Mouse (Mus musculus) heart, postnatal 14 days (tissue): ENCODE measurements around the gene Rfng. TPM values are rescaled to one million over a fixed set of nuclear protein-coding genes. Genes with fewer than 3 reads are reported as not detected.
"Not testable (repeated sequence)": the region's sequence is repeated elsewhere in the genome, so short reads cannot be mapped to it uniquely, and the experiment has no call there.

Source experiments
- DNase-seq, 2 experiments: peaks; one replicate each; pipeline ENCODE4 v3.0.0; 2021 to 2022
- intact Hi-C: fragments of 180-260 bp; cut with DNase I; formaldehyde crosslinking; loops from one replicate; pipeline ENCODE4 v1.15.1; 2025
- total RNA-seq, 2 experiments: library from RNA; stranded (reverse); gene quantifications; 2 replicates each; pipeline ENCODE4 v1.2.3; 2021

The Rfng gene
- total RNA-seq, 2 experiments from 2014 or later = 11.8 to 12.0 TPM

- DNase-seq, intact Hi-C loops: not testable (repeated sequence)
Observed at GRCm38 (mm10) chr11:120781361-120781760, 2.6 kb downstream of the Rfng start.

GRCm38 (mm10) chr11:120779876-120780275 lies 4.1 kb downstream of the Rfng start:
- intact Hi-C loops = loop anchor here (5.0 to 10.0 kb wide), 2 partner anchors 123 to 265 kb away; no protein-coding TSS in a partner anchor
- no peak for DNase-seq

DNA sequence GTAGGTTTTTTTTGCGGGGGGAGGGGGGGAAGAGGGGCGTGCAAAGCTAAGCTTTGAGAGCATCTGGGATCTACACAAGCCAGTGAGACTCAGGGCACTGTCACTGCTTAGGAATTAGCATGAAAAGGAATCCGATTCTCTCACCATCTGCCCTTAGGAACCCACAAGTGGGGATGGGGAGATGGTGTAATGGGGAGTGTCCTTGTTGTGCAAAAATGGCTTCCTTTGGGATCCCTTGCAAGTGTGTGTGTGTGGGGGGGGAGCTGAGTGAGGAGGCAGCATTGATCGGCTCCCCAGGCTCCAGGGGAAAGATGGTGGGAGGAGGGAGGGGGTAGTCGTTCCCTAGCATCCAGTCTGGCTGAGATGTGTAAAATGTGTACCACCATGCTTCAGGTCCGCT lies 6.9 kb downstream of the Rfng start:
- intact Hi-C loops = loop anchor here (5.0 to 10.0 kb wide), 2 partner anchors 120 to 262 kb away; no protein-coding TSS in a partner anchor

GRCm38 (mm10) chr11:120775774-120776469 lies 8.1 kb downstream of the Rfng start:
- peak; percentile 96 to 99 for DNase-seq
- intact Hi-C loops = loop anchor here (1.0 to 10.0 kb wide), 3 partner anchors 56 to 261 kb away; no protein-coding TSS in a partner anchor

More for the DNA sequence above, 6.9 kb downstream of the Rfng start:
- no peak for DNase-seq

GRCm38 (mm10) chr11:120773463-120774190 lies 10.4 kb downstream of the Rfng start:
- intact Hi-C loops = loop anchor here (10.0 kb wide), 1 partner anchor 259 kb away; no protein-coding TSS in a partner anchor
- no peak for DNase-seq

- DNase-seq = no peak
- intact Hi-C loops = loop anchor here (10.0 kb wide), 1 partner anchor 258 kb away; no protein-coding TSS in a partner anchor
Observed at GRCm38 (mm10) chr11:120772749-120773148, 11.3 kb downstream of the Rfng start.

DNA sequence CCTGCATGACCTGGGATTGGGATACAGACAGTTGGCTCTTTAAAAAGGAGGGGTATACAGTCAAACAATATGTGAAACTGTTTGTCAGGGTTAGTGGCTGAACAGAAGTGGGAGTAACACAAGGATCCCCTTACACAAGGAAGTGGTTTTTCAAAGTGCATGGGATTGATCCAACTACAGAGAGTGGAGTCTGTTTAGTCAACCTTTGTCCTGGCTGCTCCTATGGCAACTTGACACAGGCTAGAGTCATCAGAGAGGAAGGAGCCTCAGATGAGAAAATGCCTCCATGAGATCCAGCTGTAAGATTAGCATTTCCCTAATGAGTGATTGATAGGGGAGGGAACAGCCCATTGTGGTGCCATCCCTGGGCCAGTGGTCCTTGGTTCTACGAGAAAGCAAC lies 15.8 kb downstream of the Rfng start:
- intact Hi-C loops = no loop called here
- no peak for DNase-seq

DNA sequence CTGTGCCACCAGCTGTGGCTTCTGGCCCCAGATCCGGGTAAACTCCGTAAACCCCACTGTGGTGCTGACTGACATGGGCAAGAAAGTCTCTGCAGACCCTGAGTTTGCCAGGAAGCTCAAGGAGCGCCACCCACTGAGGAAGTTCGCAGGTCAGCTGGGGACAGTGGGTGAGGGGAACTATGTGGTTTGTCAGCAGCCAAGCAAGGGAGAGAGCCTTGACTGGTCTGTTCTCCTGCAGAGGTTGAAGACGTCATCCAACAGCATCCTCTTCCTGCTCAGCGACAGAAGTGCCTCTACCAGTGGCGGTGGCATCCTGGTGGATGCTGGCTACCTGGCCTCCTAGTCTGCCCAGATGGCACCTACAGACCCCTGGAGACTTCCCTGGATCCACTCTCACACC lies 17.0 kb downstream of the Rfng start:
- intact Hi-C loops, DNase-seq: not testable (repeated sequence)

DNA sequence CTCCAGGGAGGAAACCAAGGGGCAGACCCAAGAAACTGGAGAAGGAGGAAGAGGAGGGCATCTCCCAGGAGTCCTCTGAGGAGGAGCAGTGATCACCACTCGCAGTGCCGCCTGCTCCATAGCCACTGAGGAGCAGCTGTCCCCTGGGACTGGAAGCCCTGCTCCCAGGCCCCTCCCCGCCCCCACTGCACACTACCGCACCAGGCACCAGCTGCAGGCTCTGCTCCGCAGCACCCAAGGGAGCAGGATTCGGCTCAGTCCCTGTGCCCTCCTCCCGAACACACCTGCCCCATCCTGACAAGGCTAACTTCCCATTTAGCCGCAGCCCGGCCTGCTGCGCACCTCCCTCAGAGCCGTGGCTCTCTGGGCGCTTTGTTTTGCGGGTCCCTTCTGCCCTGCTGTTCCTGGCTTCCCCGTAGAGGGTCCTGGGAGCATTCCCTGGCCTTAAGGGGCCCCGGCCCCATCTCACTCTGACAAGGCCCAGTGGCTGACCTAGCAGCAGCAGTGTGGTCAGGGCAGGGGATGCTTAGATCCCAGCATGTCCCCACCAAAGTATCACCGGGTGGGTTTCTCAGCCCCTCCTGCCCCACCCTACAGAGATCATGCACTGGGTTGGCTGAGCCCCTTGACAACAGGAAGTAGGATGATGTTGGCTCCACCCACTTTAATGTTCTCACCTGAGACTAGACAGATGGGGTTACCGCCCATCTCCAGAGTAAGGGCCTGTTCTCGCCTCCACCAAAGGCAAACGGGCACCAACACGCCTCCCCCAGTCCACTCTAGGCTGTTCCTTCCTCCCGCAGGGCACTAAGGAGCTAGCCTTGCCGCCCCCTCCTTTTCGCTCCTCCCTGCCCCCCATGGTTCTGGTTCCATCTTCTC lies 20.6 kb downstream of the Rfng start:
- DNase-seq, intact Hi-C loops: not testable (repeated sequence)

- intact Hi-C loops, DNase-seq: not testable (repeated sequence)
Observed at GRCm38 (mm10) chr11:120762672-120763041, 21.4 kb downstream of the Rfng start, which contains the start of gene Hmga1b. TSS of gene Hmga1b (plus strand) at chr11:120762794.

GRCm38 (mm10) chr11:120761811-120762671 lies 22.0 kb downstream of the Rfng start:
- intact Hi-C loops = no loop called here
- DNase-seq = no peak

- intact Hi-C loops = no loop called here
- DNase-seq = no peak
Observed at GRCm38 (mm10) chr11:120760236-120760635, 23.8 kb downstream of the Rfng start.

GRCm38 (mm10) chr11:120751606-120752005 lies 32.4 kb downstream of the Rfng start:
- intact Hi-C loops = loop anchor here (2.0 kb wide), 1 partner anchor 27 kb away; no protein-coding TSS in a partner anchor
- DNase-seq = no peak

DNA sequence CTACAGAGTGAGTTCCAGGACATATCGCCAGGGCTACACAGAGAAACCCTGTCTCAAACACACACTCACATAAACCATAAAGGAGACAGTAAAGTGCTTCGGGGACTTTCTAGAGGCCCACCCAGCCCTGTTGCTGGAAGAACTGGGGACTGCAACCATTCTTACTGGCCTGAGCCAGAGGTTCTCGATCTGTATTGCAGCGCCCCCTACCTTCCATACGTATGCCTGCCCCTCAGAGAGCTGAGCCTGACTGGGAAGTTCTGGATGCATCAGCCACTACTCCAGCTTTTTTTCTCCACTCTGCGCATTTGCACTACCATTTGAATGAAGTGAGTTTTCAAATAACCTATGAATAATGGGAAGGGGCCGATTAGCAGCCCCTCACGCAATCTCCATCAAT lies 34.6 kb downstream of the Rfng start:
- DNase-seq = peak in 1 of 2 experiments; percentile 55
- intact Hi-C loops = no loop called here

- no peak for DNase-seq
- intact Hi-C loops = no loop called here
Observed at GRCm38 (mm10) chr11:120747974-120748373, 36.0 kb downstream of the Rfng start.

- intact Hi-C loops = no loop called here
- no peak for DNase-seq
Observed at GRCm38 (mm10) chr11:120744121-120744701, 39.8 kb downstream of the Rfng start.

- no peak for DNase-seq
- intact Hi-C loops = no loop called here
Observed at GRCm38 (mm10) chr11:120740981-120741380, 43.0 kb downstream of the Rfng start.

- DNase-seq = no peak
- intact Hi-C loops = no loop called here
Observed at GRCm38 (mm10) chr11:120736424-120736823, 47.6 kb downstream of the Rfng start.

- intact Hi-C loops = no loop called here
- DNase-seq = peak; percentile 52 to 57
Observed at GRCm38 (mm10) chr11:120733521-120733920, 50.5 kb downstream of the Rfng start.
